Mouse (Mus musculus) lung, embryonic 14.5 days (tissue): ENCODE measurements around the gene Cox17. TPM values are rescaled to one million over a fixed set of nuclear protein-coding genes. Genes with fewer than 3 reads are reported as not detected.

Experiments used
- ATAC-seq: fragments of 200-750 bp; cut with Nextera tagmentation; 2 replicates; pipeline ENCODE4 v1.8.0; 2017; ENCODE audit warnings: mild to moderate bottlenecking, moderate TSS enrichment, moderate library complexity; ENCODE audit not compliant: insufficient read depth
- DNase-seq: peaks from one replicate; pipeline ENCODE4 v3.0.0-alpha.2; 2015
- H3K27ac ChIP-seq: fragments of 300-500 bp; sonication (generic); 2 replicates; pipeline ENCODE4 v1.5.1; 2014; ENCODE audit warnings: low read depth, mild to moderate bottlenecking, moderate library complexity
- H3K27me3 ChIP-seq: fragments of 300-500 bp; sonication (generic); 2 replicates; pipeline ENCODE4 v1.6.1; 2014; ENCODE audit warnings: low read length, control low read depth; ENCODE audit not compliant: insufficient read depth
- H3K36me3 ChIP-seq: fragments of 300-500 bp; sonication (generic); 2 replicates; pipeline ENCODE4 v1.6.1; 2014; ENCODE audit warnings: control low read depth; ENCODE audit not compliant: insufficient read depth
- H3K4me1 ChIP-seq: fragments of 300-500 bp; sonication (generic); 2 replicates; pipeline ENCODE4 v1.6.1; 2014; ENCODE audit warnings: antibody characterized with exemption, control low read depth; ENCODE audit not compliant: insufficient read depth
- H3K4me2 ChIP-seq: fragments of 300-500 bp; sonication (generic); 2 replicates; pipeline ENCODE4 v1.6.1; 2014; ENCODE audit warnings: mild to moderate bottlenecking
- H3K4me3 ChIP-seq: fragments of 300-500 bp; sonication (generic); 2 replicates; pipeline ENCODE4 v1.5.1; 2014; ENCODE audit warnings: low read depth, low read length
- H3K9ac ChIP-seq: fragments of 300-500 bp; sonication (generic); 2 replicates; pipeline ENCODE4 v1.6.1; 2014
- H3K9me3 ChIP-seq: fragments of 300-500 bp; sonication (generic); 2 replicates; pipeline ENCODE4 v1.6.1; 2016; ENCODE audit warnings: low read depth, low read length, control low read depth
- CTCF ChIP-seq: IDR thresholded peaks from 2 replicates; pipeline ENCODE4 v1.5.1; 2016; ENCODE audit warnings: antibody characterized with exemption, low read depth
- WGBS: fragments of 180-500 bp; shearing (Covaris S2); extraction: QIAGEN DNeasy Blood & Tissue Kit; methylation state at CpG from one replicate; pipeline ENCODE4 v1.1.7; 2014; 5-methylcytosine and 5-hydroxymethylcytosine counted together
- polyA plus RNA-seq: library from polyadenylated mRNA; unstranded; fragments of >200 nt; fragmentation: Nextera tagmentation; extraction: Ambion mirVana; gene quantifications from 2 replicates; pipeline ENCODE4 v1.2.1, GENCODE M21; 2014

The Cox17 gene
- polyA plus RNA-seq, 1 experiment from 2014 or later: 126 TPM

DNA sequence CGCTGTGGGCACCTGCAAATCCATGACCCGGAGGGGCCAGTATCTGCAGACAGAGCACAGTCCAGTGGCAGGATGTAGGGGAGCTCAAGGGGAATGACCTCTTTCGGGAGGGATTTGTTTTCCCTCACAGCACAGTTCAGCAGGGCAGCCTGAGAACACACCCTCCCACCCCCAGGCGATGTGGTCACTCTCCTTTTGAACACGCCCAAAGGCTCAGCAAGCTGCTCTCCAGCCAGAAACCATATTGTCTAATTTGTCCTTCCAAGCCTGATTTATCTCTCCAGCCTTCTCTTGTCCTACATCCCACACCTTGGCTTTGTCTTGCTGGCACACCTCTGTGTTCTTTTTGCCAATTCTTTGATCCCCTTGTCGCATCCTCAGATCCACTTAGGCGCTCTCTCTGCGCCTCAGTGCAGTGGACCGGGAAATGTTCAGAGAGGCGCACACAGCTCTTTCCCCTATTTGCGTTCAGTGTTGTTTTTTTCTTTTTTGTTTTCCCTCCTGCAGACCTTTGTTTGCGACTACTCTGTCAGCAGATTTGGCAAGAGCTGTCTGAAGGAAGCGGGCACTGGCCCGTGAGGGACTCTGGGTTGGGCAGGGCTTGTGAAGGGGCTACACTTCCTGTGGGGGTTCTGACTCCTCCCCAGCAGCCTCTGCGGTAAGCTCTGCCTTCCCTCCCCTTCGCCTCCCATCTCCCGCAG, 52.9 kb downstream of the Cox17 start:
- Histone ChIP-seq H3K9me3 (no peaks in the 10 kb centered on the region), H3K9ac (peak overlapping the region; percentile 32), H3K36me3 (no peaks in the 10 kb centered on the region), H3K4me2 (peak overlapping the region; percentile 62), H3K27ac (peak overlapping the region; percentile 21; the same call in 1 of the 2 replicates), H3K4me1 (peaks cover 9% of the 10 kb centered on the region; the same call in 1 of the 2 replicates), H3K27me3 (no peaks in the 10 kb centered on the region), H3K4me3 (peak overlapping the region; percentile 19)
- 22% methylated on average over 17 of the region's 17 CpGs for WGBS
- DNase-seq (peak; percentile 75), ATAC-seq (peak; percentile 83)
- no peak for TF ChIP-seq CTCF

DNA sequence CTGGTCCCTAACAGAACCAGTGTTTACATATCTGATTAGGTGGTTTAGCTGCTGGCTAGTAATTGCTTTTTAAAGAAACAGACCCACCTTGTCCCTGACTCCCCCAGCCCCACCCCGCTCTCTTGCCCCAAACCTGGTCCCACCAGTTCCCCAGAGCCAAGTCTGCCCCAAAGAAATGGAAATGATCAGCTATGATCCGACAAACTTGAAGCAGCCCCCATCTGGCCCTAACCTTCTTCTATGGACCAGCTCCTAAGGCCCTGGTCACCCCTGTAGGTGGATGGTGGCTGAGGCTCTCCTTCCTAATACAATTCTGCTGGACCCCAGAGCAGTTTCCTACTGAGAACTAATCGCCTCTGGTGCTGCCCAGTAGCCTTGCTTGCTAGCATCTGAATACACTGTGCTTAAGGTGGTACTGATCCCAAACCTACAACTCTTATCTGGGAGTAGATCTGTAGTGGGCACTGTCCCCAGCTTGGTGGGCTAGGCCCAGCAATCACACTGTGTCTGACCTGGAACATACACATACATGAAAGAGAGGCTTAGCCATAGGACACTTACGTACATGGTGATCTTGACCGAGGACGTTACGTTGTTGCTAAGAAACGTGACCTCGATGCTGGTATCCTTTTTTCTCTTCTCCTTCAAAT, 53.6 kb downstream of the Cox17 start:
- no peak overlapping the region for H3K27ac ChIP-seq
- ATAC-seq (0 out of 2 replicates have a peak, but pooled peaks have one; percentile 12), DNase-seq (no peak)
- no peaks in the 10 kb centered on the region for H3K36me3 ChIP-seq
- no peaks in the 10 kb centered on the region for H3K27me3 ChIP-seq
- H3K4me3 ChIP-seq: peak overlapping the region; percentile 19; the same call in 1 of the 2 replicates
- no peaks in the 10 kb centered on the region for H3K9me3 ChIP-seq
- peak overlapping the region; percentile 32; the same call in 1 of the 2 replicates for H3K9ac ChIP-seq
- H3K4me2 ChIP-seq: peak overlapping the region; percentile 62
- H3K4me1 ChIP-seq: peaks cover 9% of the 10 kb centered on the region; the same call in 1 of the 2 replicates
- TF ChIP-seq CTCF: no peak
- WGBS: 63% methylated on average over 9 of the region's 9 CpGs

DNA sequence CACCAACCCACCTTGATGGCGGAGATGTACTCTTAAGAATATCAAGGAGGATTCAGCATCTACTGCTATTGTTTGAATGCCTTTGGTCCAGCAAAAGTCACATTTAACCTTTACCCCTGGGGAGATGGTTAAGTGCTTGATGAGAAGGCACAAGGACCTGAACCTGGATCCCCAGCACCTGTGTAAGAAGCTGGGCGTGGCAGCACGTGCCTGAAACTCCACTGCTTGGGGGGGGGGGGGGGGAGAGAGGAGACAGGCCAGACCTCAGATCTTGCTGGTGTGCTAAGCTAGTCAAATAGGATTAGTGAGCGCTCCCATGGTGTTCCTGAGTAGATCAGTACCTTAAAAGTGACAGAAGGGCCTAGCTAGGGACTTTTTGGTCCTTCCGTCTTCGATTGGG, 54.7 kb downstream of the Cox17 start:
- no peak for ATAC-seq
- Histone ChIP-seq H3K36me3 (no peaks in the 10 kb centered on the region), H3K9ac (no peak overlapping the region), H3K4me2 (no peak overlapping the region), H3K27me3 (no peaks in the 10 kb centered on the region), H3K4me1 (peaks cover 9% of the 10 kb centered on the region; the same call in 1 of the 2 replicates), H3K27ac (no peak overlapping the region), H3K9me3 (no peaks in the 10 kb centered on the region), H3K4me3 (no peak overlapping the region)
- 72% methylated on average over 6 of the region's 6 CpGs for WGBS
- no peak for TF ChIP-seq CTCF
- DNase-seq: no peak

Other genes starting within 250 kb of the Cox17 start
- gene Nr1i2, start 52.2 kb upstream of the Cox17 start, polyA plus RNA-seq: not detected in 2 replicates
- gene Maats1, start 4.8 kb upstream of the Cox17 start, polyA plus RNA-seq: 0.12 and 0.14 TPM in 2 replicates
- gene Gm21987, start within 50 bp of the Cox17 start, polyA plus RNA-seq: not detected in 2 replicates
- gene Popdc2, start 15.2 kb downstream of the Cox17 start, polyA plus RNA-seq: 1.0 and 5.2 TPM in 2 replicates
- 0.14 TPM in 1 of 2 replicates, not detected in the other for gene Pla1a, start 86.2 kb downstream of the Cox17 start, polyA plus RNA-seq
- 82.9 and 91.4 TPM in 2 replicates for gene Adprh, start 105.7 kb downstream of the Cox17 start, polyA plus RNA-seq
- 0.30 and 0.39 TPM in 2 replicates for gene Cd80, start 108.6 kb downstream of the Cox17 start, polyA plus RNA-seq
- 23.1 and 25.1 TPM in 2 replicates for gene Timmdc1, start 175.7 kb downstream of the Cox17 start, polyA plus RNA-seq
- 61.2 and 63.4 TPM in 2 replicates for gene Poglut1, start 203.3 kb downstream of the Cox17 start, polyA plus RNA-seq
- 117 and 128 TPM in 2 replicates for gene Tmem39a, start 211.7 kb downstream of the Cox17 start, polyA plus RNA-seq